Mouse (Mus musculus): Measurements from ENCODE around the gene Tmem120b. TPM values are rescaled to one million over a fixed set of nuclear protein-coding genes. Genes with fewer than 3 reads are reported as not detected.

Tmem120b gene
- total and polyA plus RNA-seq, 3 experiments = 5.6 to 6.8 TPM; not detected in 1

DNA sequence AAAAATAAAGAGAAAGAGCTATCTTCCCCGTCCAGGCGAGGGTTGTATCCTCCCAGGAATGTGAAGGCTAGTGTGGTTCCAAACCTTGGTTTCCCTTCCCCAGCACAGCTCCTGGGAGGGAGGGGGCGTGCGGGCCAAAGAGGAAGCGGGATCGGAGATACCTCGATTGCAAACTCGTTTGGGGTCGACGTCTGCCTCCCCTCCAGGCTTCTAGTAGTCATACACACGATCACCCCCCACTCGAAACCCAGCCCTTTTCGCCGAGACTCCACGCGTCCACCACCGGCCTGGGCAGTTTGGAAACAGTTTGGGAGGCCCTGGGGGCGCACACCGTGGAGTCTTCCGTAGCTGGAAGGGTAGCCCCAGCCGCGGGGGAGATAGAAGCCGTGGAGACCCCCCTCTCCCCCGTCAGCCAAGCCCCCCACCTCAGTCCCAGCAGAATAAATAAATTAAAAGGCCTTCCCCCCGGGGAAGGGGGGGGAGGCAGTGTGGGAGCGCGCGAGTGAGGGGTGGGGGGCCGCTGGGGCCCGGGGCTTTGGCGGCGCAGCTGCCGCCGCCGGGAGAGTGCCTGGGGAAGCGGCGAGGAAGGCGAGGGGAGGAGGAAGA lies 73.4 kb downstream of the Tmem120b start:
- H3K27ac ChIP-seq (ENCODE audit: control insufficient read depth, low read depth, low read length) = peak overlapping the region; percentile 99
- peak; percentile 87 for DNase-seq (ENCODE audit: low read depth, low spot score)
- peaks cover 3 to 9% of the 10 kb centered on the region in 2 experiments; a peak in 2 of 4 replicates for H3K4me1 ChIP-seq (ENCODE audit: control insufficient read depth in 1 of 2, insufficient read depth in 2 of 2, low read length in 2 of 2)
- peaks cover 0 to 7% of the 10 kb centered on the region in 2 experiments; a peak in 3 of 4 replicates for H3K36me3 ChIP-seq (ENCODE audit: control insufficient read depth in 1 of 2, insufficient read depth in 2 of 2, low read length in 2 of 2)
- H3K79me2 ChIP-seq (ENCODE audit: control insufficient read depth, insufficient read depth, low read length, poor library complexity) = peaks cover 81% of the 10 kb centered on the region
- no peaks in the 10 kb centered on the region for H3K27me3 ChIP-seq (ENCODE audit: control insufficient read depth in 1 of 2, insufficient read depth in 2 of 2, low read length in 2 of 2)
- peak overlapping the region; percentile 78 to 84 for H3K4me3 ChIP-seq (ENCODE audit: control insufficient read depth in 1 of 2, insufficient read depth in 1 of 2, low read depth in 2 of 2, low read length in 2 of 2)
- no peaks in the 10 kb centered on the region for H3K9me3 ChIP-seq (replicated peaks; ENCODE audit: insufficient read depth, low read length)
- H3K9ac ChIP-seq (ENCODE audit: control insufficient read depth, low read depth, low read length, poor library complexity, severe bottlenecking) = peak overlapping the region; percentile 98
- TF ChIP-seq TBP (IDR thresholded peaks at IDR 0.05; ENCODE audit: low read depth, low read length) (peak; percentile 8; the same call in 1 of the 2 replicates), MYB (IDR thresholded peaks at IDR 0.05; ENCODE audit: low read depth, low read length) (no peak), JUND (IDR thresholded peaks at IDR 0.05; ENCODE audit: low read depth, low read length) (no peak), POLR2AphosphoS5 (IDR thresholded peaks at IDR 0.05; ENCODE audit: borderline replicate concordance, low read depth, low read length) (no peak; the same call in 1 of the 2 replicates), POLR2AphosphoS2 (IDR thresholded peaks at IDR 0.05; ENCODE audit: low read length) (no peak), HCFC1 (IDR thresholded peaks at IDR 0.05; ENCODE audit: low read depth, low read length) (no peak), MYC (IDR thresholded peaks at IDR 0.05; ENCODE audit: low read depth, low read length) (peak; percentile 87; the same call in 1 of the 2 replicates), GABPA (IDR thresholded peaks at IDR 0.05; ENCODE audit: low read depth, low read length) (no peak), CHD1 (IDR thresholded peaks at IDR 0.05; ENCODE audit: low read depth, low read length) (no peak; the same call in 1 of the 2 replicates), TCF12 (IDR thresholded peaks at IDR 0.05; ENCODE audit: low read depth, low read length) (no peak), E2F4 (IDR thresholded peaks at IDR 0.05; ENCODE audit: borderline replicate concordance, low read depth, low read length) (no peak), GATA1 (IDR thresholded peaks at IDR 0.05; ENCODE audit: low read depth, low read length) (peak; percentile 29; the same call in 1 of the 2 replicates), EP300 (IDR thresholded peaks at IDR 0.05; ENCODE audit: low read depth in 1 of 2, low read length in 2 of 2) (no peak), TAL1 (IDR thresholded peaks at IDR 0.05; ENCODE audit: low read length) (no peak), ZNF384 (IDR thresholded peaks at IDR 0.05; ENCODE audit: low read depth, low read length) (no peak), ZC3H11A (IDR thresholded peaks at IDR 0.05; ENCODE audit: low read depth, low read length) (no peak), KAT2A (conservative IDR thresholded peaks at IDR 0.05; ENCODE audit: low read depth, low read length) (no peak), UBTF (IDR thresholded peaks at IDR 0.05; ENCODE audit: borderline replicate concordance, insufficient read depth, low read depth, low read length) (no peak; the same call in 1 of the 2 replicates), ZMIZ1 (IDR thresholded peaks at IDR 0.05; ENCODE audit: low read depth, low read length) (peak; percentile 63), MXI1 (IDR thresholded peaks at IDR 0.05; ENCODE audit: low read depth, low read length) (peak; percentile 66; the same call in 1 of the 2 replicates), MAX (IDR thresholded peaks at IDR 0.05; ENCODE audit: low read length) (peak; percentile 13; the same call in 1 of the 2 replicates), MEF2A (IDR thresholded peaks at IDR 0.05; ENCODE audit: extremely low read depth, insufficient replicate concordance, low read depth, low read length, poor library complexity, severe bottlenecking) (no peak), ETS1 (IDR thresholded peaks at IDR 0.05; ENCODE audit: low read depth, low read length) (0 out of 2 replicates have a peak, but pooled peaks have one; percentile 15), NELFE (IDR thresholded peaks at IDR 0.05; ENCODE audit: low read depth, low read length) (no peak), USF1 (IDR thresholded peaks at IDR 0.05; ENCODE audit: low read depth, low read length) (no peak), RAD21 (IDR thresholded peaks at IDR 0.05; ENCODE audit: low read depth, low read length) (no peak), ELF1 (IDR thresholded peaks at IDR 0.05; ENCODE audit: low read depth, low read length) (0 out of 2 replicates have a peak, but pooled peaks have one; percentile 1), SMC3 (IDR thresholded peaks at IDR 0.05; ENCODE audit: low read depth, low read length) (no peak), MAFK (IDR thresholded peaks at IDR 0.05; ENCODE audit: borderline replicate concordance, low read depth, low read length) (no peak), ZKSCAN1 (IDR thresholded peaks at IDR 0.05; ENCODE audit: low read depth, low read length) (no peak), NRF1 (IDR thresholded peaks at IDR 0.05; ENCODE audit: insufficient read depth, low read depth, low read length, poor library complexity, severe bottlenecking) (no peak), MAZ (IDR thresholded peaks at IDR 0.05; ENCODE audit: low read depth, low read length) (peak; percentile 88; the same call in 1 of the 2 replicates), CTCF (IDR thresholded peaks at IDR 0.05 in 2 of 3, conservative IDR thresholded peaks at IDR 0.05 in 1 of 3; ENCODE audit: control insufficient read depth in 1 of 3, insufficient read depth in 1 of 3, low read depth in 2 of 3, low read length in 3 of 3, poor library complexity in 1 of 3, severe bottlenecking in 1 of 3) (no peak), USF2 (IDR thresholded peaks at IDR 0.05; ENCODE audit: borderline replicate concordance in 1 of 2, insufficient read depth in 1 of 2, low read depth in 1 of 2, low read length in 2 of 2) (no peak), SIN3A (IDR thresholded peaks at IDR 0.05; ENCODE audit: low read length) (peak; percentile 26; the same call in 1 of the 2 replicates)
